Mouse (Mus musculus): ENCODE results near the gene D630003M21Rik.

- TF ChIP-seq CTCF (IDR thresholded peaks at IDR 0.05; ENCODE audit: low read depth, low read length) (no peak), POLR2A (IDR thresholded peaks at IDR 0.05; ENCODE audit: insufficient read depth, low read length) (no peak), EP300 (IDR thresholded peaks at IDR 0.05; ENCODE audit: insufficient read depth, low read depth, low read length) (no peak)
Observed at GRCm38 (mm10) chr2:158276878-158277277, 47.9 kb upstream of the D630003M21Rik start.

Measured in ES-Bruce4 (cell line).